Mouse (Mus musculus): ENCODE measurements around the gene Slc25a11.

The Slc25a11 gene

GRCm38 (mm10) chr11:70668335-70668770, 21.1 kb upstream of the Slc25a11 start:
- WGBS: under 1% methylated on average over 15 of the region's 15 CpGs

DNA sequence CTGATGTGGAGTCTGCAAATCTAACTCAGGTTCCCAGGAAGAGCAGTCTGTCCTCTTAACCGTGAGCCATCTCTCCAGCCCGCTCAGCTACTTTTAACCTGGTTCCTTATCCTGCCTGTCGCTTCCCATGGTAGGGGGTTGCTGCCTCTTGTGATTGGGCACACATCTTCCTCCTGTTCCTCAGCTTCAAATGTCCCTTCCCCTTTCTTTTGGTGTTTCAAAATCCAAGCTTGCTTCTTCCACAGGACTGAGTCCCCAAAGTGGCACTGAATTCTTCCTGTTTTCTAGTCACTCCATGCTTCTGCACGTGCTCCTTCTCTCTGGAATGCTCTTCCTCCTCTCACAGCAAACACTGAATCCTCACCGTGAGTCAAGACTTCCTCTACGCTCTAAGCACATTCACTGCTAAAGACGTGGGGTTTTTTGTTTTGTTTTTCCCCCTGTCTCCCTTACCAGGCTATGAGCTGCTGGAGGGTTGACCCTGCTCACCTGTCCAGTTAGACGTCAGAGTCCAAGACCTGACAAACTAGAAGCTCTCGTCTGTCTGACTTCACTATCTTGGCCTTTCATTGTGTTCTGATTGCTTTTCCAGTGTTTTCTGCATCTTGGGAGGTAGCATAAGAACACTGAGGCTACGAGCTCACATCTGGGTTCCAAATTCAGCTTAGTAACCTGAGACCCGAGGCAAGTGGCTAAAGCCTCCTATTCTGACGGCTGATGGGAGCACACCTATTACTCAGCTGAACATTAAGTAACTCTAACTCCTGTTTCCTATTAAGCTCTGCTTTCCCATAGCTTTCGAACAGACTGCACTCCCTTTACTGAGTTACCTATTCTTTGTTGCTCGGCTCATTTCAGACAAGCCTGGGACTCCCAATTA, 20.2 kb upstream of the Slc25a11 start:
- 55% methylated on average over 14 of the region's 14 CpGs for WGBS

- WGBS: 93% methylated on average over 8 of the region's 8 CpGs
These were observed 19.4 kb upstream of the Slc25a11 start for GRCm38 (mm10) chr11:70666687-70667086.

GRCm38 (mm10) chr11:70664741-70665140, 17.5 kb upstream of the Slc25a11 start:
- 93% methylated on average over 9 of the region's 9 CpGs for WGBS

DNA sequence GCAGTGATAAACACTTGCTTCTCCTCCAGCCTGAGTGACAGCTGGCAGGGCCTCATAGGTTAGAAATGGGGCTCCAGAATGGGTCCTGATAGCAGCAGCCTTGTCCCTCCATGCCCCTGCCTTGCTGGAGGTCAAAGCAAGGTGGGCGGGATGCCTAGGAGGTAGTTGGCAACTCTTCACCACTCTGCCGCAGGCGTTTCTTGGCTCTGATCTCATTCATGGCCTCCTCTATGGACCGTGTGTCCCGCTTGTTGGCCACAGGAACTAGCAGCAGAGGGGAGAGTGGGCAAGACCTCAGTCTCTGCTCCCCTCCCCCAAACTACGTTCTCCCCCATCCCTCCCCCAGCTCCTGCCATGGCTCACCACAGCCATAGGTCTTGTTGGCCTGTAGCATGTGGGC, 16.7 kb upstream of the Slc25a11 start:
- 79% methylated on average over 6 of the region's 6 CpGs for WGBS

DNA sequence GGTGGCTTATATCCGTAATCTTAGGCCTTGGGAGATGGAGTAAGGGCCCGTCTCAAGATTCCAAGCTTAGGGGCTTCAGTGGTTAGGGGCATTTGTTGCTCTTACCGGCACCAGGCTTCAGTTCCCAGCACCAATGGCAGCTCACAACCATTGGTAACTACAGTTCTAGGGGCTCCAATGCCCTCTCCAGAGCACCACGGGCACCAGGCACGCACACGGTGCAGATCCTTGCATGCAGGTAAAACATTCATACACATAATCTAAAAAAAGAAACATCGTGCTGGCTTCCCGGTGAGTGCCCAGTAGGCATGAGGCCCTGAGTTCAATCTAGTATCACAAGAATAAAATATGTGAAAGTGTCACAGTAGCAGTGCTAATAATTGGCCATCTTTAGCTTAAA, 15.8 kb upstream of the Slc25a11 start:
- 88% methylated on average over 8 of the region's 8 CpGs for WGBS

DNA sequence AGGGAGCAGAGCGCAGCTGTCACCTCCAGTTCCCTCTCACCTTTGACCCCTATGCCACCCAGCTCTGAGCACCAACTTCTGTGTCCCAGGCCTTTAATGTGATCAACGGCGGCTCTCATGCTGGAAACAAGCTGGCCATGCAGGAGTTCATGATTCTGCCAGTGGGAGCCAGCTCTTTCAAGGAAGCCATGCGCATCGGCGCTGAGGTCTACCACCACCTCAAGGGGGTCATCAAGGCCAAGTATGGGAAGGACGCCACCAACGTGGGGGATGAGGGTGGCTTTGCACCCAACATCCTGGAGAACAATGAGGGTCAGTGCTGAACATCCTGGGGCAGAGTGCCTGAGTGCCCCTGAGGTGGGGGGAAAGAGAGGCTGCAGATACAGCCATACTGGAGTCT, 13.3 kb upstream of the Slc25a11 start:
- 90% methylated on average over 8 of the region's 8 CpGs for WGBS

DNA sequence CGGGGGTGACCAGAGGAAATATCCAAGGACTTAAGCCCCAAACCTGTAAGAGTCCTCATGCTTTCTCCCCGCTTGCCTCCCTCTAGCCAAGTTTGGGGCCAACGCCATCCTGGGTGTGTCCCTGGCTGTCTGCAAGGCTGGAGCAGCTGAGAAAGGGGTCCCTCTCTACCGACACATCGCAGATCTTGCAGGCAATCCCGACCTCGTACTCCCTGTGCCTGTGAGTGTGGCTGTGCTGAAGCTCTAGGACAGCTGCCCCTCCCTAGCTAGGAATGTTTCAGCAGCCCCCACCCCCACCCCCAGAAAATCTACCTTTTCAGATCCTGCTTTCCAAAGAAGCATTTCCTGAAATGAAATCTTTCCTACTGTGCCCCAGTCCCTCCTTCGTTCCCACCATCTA, 11.7 kb upstream of the Slc25a11 start:
- WGBS: 77% methylated on average over 8 of the region's 8 CpGs

- 92% methylated on average over 5 of the region's 5 CpGs for WGBS
These were observed 11.2 kb upstream of the Slc25a11 start for GRCm38 (mm10) chr11:70658521-70658920.

- WGBS: 73% methylated on average over 9 of the region's 9 CpGs
These were observed 10.7 kb upstream of the Slc25a11 start for GRCm38 (mm10) chr11:70657991-70658390.

DNA sequence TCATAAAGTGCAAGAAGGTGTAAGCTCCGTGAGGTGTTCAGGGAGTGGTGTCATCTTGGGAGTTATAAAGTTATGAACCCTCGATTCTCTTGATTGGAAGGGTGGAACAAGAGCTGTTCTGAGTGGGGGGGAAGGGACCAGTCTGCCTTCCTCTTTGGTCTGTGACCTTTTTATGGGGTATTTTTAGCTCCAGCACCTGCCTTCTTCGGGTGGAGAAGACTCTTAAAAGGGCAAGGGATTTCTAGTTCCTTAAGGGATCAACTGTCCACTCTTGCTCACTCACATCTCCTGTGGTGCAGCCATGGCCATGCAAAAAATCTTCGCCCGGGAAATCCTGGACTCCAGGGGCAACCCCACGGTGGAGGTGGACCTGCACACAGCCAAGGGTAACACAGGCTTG, 10.3 kb upstream of the Slc25a11 start:
- WGBS: 67% methylated on average over 6 of the region's 6 CpGs

- WGBS: 52% methylated on average over 3 of the region's 3 CpGs
These were observed 9.7 kb upstream of the Slc25a11 start, which contains the start of gene Eno3 for GRCm38 (mm10) chr11:70656964-70657363. TSS of gene Eno3 (plus strand) at chr11:70657202.

DNA sequence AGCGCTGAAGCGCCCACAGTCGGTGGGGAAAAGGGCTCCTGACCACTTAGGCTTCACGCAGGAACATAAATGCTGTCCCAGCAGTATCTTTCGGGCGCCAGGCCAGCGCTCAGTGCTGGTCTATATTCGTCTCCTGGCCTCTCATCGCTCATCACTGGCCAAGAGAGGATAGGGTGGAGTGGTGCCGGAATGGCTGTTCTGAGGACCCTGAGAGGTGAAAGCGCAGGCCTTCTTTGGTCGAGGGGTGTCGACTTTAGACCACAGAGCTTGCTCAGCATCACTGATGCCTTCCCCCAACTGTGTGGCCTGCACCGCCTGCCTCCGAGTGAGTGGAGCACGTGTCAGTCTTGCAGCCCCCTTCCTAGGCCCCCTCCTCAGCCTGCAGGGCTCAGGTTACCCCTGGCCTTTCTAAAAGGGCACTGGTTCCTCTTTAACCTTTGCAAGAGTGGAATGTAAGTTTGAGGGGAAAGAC, 9.2 kb upstream of the Slc25a11 start:
- WGBS: 48% methylated on average over 16 of the region's 16 CpGs

DNA sequence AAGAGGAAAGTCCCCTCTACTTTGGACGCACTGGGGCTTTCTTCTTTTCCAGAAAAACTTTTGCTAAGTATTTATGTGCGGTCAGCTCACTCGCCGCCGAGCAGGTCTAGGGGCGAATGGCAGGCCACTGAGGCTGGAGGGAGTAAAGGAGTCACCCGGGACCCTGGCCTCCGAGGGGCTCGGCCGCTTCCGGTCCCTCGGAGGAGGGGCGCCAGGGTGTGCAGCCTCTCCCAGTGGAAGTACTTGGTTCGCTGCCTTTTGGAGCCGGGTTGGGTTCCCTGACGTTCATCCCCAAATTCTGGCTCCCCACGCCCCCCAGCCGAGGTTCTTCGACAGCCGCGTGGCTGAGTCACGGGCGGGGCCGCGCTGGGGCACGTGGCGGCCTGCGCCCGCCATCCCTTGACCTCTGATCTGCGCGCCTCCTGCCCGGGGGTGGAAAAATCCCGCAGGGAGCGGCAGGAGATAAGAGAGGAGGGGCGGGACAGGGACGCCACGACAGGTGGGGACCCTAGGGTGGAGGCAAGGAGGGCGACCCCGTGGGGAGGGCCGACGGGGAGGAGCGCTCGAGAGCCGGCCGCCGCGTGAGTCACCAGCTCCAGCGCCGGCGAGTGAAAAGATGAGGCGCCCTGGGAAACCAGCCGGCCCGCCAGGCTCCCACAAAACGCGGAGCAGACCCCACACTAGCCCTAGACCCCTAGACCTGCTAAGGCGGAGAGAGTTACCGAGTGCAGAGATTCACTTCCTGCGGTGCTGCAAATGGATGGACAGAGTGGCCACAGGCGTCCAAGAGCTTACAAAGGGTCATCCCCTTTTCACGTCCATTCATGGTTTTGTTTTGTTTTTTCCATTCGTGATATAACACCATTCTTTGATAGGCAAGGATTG, 8.5 kb upstream of the Slc25a11 start:
- 3% methylated on average over 61 of the region's 61 CpGs for WGBS

- WGBS: under 1% methylated on average over 48 of the region's 48 CpGs
These were observed 7.8 kb upstream of the Slc25a11 start for GRCm38 (mm10) chr11:70654923-70655570.

- WGBS: under 1% methylated on average over 58 of the region's 61 CpGs
These were observed 7.1 kb upstream of the Slc25a11 start, which contains the start of gene Pfn1 for GRCm38 (mm10) chr11:70654198-70654922. TSS of gene Pfn1 (minus strand) at chr11:70654644.

DNA sequence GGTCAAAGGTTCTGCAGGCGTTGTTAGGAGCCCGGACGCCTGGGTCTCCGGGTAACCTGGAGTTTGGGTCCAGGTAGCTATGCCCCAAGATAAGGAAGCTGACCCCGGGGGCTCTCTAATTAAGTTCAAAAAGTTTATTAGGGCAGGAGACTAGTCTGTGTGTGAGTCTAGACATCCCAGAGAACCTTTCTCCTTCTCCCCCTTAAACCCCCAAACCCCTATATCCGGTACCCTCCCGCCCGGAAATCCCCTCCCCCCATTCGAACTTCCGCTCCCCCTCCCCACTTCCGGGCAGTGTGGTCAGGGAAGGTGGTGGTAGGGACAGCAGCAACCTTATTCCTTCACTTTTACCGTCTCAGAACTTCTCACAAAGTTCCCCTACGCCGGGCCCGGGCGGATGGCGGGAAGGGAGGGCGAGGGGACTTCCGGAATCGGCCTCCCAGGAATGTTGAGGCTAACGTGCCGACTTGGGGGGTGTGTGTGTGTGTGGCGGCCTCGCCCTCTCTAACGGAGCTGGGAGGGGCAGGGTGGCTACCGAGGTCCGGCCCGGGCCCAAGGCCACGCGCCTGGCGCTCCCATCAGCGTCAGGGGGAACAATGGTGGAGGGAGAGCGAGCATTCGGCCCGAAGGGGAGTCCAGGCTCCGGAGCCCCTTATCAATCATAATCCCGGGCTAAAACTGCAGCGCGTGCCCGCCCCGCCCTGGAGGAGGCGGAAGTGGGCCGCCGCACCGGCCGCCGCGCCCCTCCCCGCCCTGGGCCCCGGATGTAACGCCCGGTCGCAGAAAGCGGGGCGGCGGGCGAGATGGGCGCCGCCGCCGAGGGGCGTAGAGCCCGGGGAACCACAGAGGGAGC, 6.3 kb upstream of the Slc25a11 start:
- WGBS: under 1% methylated on average over 63 of the region's 63 CpGs

- WGBS: 35% methylated on average over 6 of the region's 6 CpGs
These were observed 5.6 kb upstream of the Slc25a11 start for GRCm38 (mm10) chr11:70652884-70653344.

GRCm38 (mm10) chr11:70652029-70652883, 5.0 kb upstream of the Slc25a11 start:
- 35% methylated on average over 12 of the region's 12 CpGs for WGBS
